Comparison of ENCODE assay signal across 8 mouse cellular contexts in genomic region chr3:97868024-97868689, GRCm38 (mm10). TPM values are rescaled to one million over a fixed set of nuclear protein-coding genes. Genes with fewer than 3 reads are reported as not detected.
DNase-seq lines count a peak whose midpoint lies in the region; ATAC-seq and TF ChIP-seq lines count a peak whose summit lies in the region.

No protein-coding gene starts in this region.

- H3K4me3 ChIP-seq in lung, embryonic 16.5 days (ENCODE audit: low read length) = peak overlapping the region; percentile 55

- H3K27me3 ChIP-seq in Patski = no peaks in the 10 kb centered on the region
- H3K27me3 ChIP-seq in lung, embryonic 16.5 days (ENCODE audit: control insufficient read depth, insufficient read depth, low read depth, low read length) = peaks cover 21% of the 10 kb centered on the region

- DNase-seq in Patski (ENCODE audit: low read depth, low spot score) = no peak
- DNase-seq in cerebellum, adult 9-11 months = peak; percentile 66
- DNase-seq in frontal cortex, adult 2 months (ENCODE audit: extremely low spot score in 1 of 2, low spot score in 1 of 2) = peak; percentile 64 to 84
- peak; percentile 59 to 72 for DNase-seq in layer of hippocampus, postnatal 10 days (ENCODE audit: low spot score in 2 of 2)
- DNase-seq in retina, adult 2 months (ENCODE audit: low read depth, low spot score) = peak; percentile 23
- DNase-seq in thymus, postnatal 14 days = peak; percentile 63

- peaks cover 11% of the 10 kb centered on the region for H3K4me1 ChIP-seq in lung, embryonic 16.5 days (replicated peaks; ENCODE audit: control insufficient read depth, insufficient read depth, low read length)

- no peak for TF ChIP-seq CTCF in Patski (IDR thresholded peaks at IDR 0.05)

- peak overlapping the region; percentile 98 for H3K4me2 ChIP-seq in lung, embryonic 16.5 days (ENCODE audit: low read depth, low read length)

- no peaks in the 10 kb centered on the region for H3K9me3 ChIP-seq in lung, embryonic 16.5 days (ENCODE audit: control insufficient read depth, low read length)

- H3K36me3 ChIP-seq in lung, embryonic 16.5 days (ENCODE audit: control insufficient read depth, insufficient read depth, low read length) = no peaks in the 10 kb centered on the region

- POLR2A ChIA-PET in Patski (lab: Charles Lee) = no interaction called here

- 4% methylated on average over 41 of the region's 42 CpGs for WGBS in lung, embryonic 16.5 days

- H3K9ac ChIP-seq in lung, embryonic 16.5 days (ENCODE audit: low read length) = peak overlapping the region; percentile 58

- no peak overlapping the region for H3K27ac ChIP-seq in lung, embryonic 16.5 days (ENCODE audit: low read length)

- in situ Hi-C loops in Patski (cut with MboI; ENCODE audit: low pct_unique_long_range_greater_than_20kb) = loop anchor here (5.0 kb wide), 1 partner anchor 101 kb away; no protein-coding TSS in a partner anchor

- peak; percentile 86 for ATAC-seq in Patski
- peak; percentile 82 to 96 for ATAC-seq in hematopoietic stem cell, adult 5-6 weeks (replicated peaks in 1 of 2; ENCODE audit: insufficient read depth in 1 of 2, low FRiP score in 2 of 2, low TSS enrichment in 1 of 2, low read depth in 1 of 2, poor library complexity in 2 of 2, severe bottlenecking in 2 of 2)
- peak; percentile 89 for ATAC-seq in lung, embryonic 16.5 days (ENCODE audit: low read depth)

- CTCF ChIA-PET in Patski (lab: Charles Lee) = interaction anchor here (0.9 to 2.7 kb wide), 5 partner anchors 11 to 101 kb away, joined by 3 to 9 read pairs (median 6); no protein-coding TSS in a partner anchor

RNA-seq across cellular contexts. Expression of gene Pde4dip, which starts 20.4 kb away (rescaled TPM):
- polyA plus RNA-seq in Patski (2021) = 44.7 TPM
- polyA plus RNA-seq in frontal cortex, adult 2 months (2012; rRNA removed) = 108 and 109 TPM in 2 replicates
- total RNA-seq in hematopoietic stem cell, adult 5-6 weeks (2017) = 9.7 and 12.9 TPM in 2 replicates
- 100 to 1,000 TPM; 221 to 232 TPM for total RNA-seq in layer of hippocampus, postnatal 10 days (2021)
- polyA plus RNA-seq in lung, embryonic 16.5 days (2015; fragmentation: Nextera tagmentation; extraction: Ambion mirVana) = 18.4 and 18.9 TPM in 2 replicates

RNA-seq across cellular contexts. Expression of gene Sec22b, which starts 32.8 kb away (rescaled TPM):
- polyA plus RNA-seq in Patski (2021) = 107 TPM
- 63.2 and 65.8 TPM in 2 replicates for polyA plus RNA-seq in frontal cortex, adult 2 months (2012; rRNA removed)
- total RNA-seq in hematopoietic stem cell, adult 5-6 weeks (2017) = 44.5 and 57.4 TPM in 2 replicates
- 10 to 100 TPM; 60.9 to 66.3 TPM for total RNA-seq in layer of hippocampus, postnatal 10 days (2021)
- polyA plus RNA-seq in lung, embryonic 16.5 days (2015; fragmentation: Nextera tagmentation; extraction: Ambion mirVana) = 146 and 147 TPM in 2 replicates
